Mouse (Mus musculus) cerebellum, adult 2 months (tissue): ENCODE measurements around the gene Poc1a.

ENCODE experiments used
- CTCF ChIP-seq: fragments of 200-500 bp; IDR thresholded peaks from 2 replicates; pipeline ENCODE4 v1.5.1; 2011; ENCODE audit warnings: low read depth, mild to moderate bottlenecking, control low read depth, low read length, moderate library complexity, borderline replicate concordance; ENCODE audit not compliant: insufficient read depth
- POLR2A ChIP-seq: fragments of 200-500 bp; IDR thresholded peaks from 2 replicates; pipeline ENCODE4 v1.6.1; 2011; ENCODE audit warnings: low read length, control low read depth, borderline replicate concordance; ENCODE audit not compliant: insufficient read depth

- no peak for TF ChIP-seq POLR2A
- no peak for TF ChIP-seq CTCF
These were observed 46.4 kb downstream of the Poc1a start for GRCm38 (mm10) chr9:106327125-106327809.
